Mouse (Mus musculus): ENCODE results near the gene Gm7145.
"Not testable (repeated sequence)": the region's sequence is repeated elsewhere in the genome, so short reads cannot be mapped to it uniquely, and the experiment has no call there.

Gm7145 gene

GRCm38 (mm10) chr1:117965639-117966038, at the start of gene Gm7145:
Gene Gm7145 (plus strand): TSS chr1:117965939.
- no peak for DNase-seq (ENCODE audit: low spot score)

- DNase-seq (ENCODE audit: low spot score): not testable (repeated sequence)
Observed at GRCm38 (mm10) chr1:117927715-117928114, 38.0 kb upstream of the Gm7145 start, which contains the start of gene Gm28168. Gene Gm28168 (plus strand): TSS chr1:117928015.

GRCm38 (mm10) chr1:118003876-118004275, 38.1 kb downstream of the Gm7145 start:
- DNase-seq (ENCODE audit: low spot score): not testable (repeated sequence)

- not testable (repeated sequence) for DNase-seq (ENCODE audit: low spot score)
Observed at GRCm38 (mm10) chr1:118012736-118013135, 47.0 kb downstream of the Gm7145 start.
